Mouse (Mus musculus) limb, embryonic 11.5 days (tissue): ENCODE results near the gene Paxx. TPM values are rescaled to one million over a fixed set of nuclear protein-coding genes. Genes with fewer than 3 reads are reported as not detected.

Experiments
- ATAC-seq: fragments of 200-750 bp; cut with Nextera tagmentation; 2 replicates; pipeline ENCODE4 v1.8.0; 2017; ENCODE audit warnings: low read depth; ENCODE audit not compliant: insufficient number of reproducible peaks, low FRiP score, low TSS enrichment
- DNase-seq: peaks from one replicate; pipeline ENCODE4 v3.0.0-alpha.2; 2015; ENCODE audit warnings: low spot score
- H3K27ac ChIP-seq: fragments of 300-500 bp; sonication (generic); replicated peaks from 2 replicates; pipeline ENCODE4 v1.5.1; 2014; ENCODE audit warnings: low read depth, mild to moderate bottlenecking, low read length
- H3K27me3 ChIP-seq: fragments of 300-500 bp; sonication (generic); 2 replicates; pipeline ENCODE4 v1.6.1; 2014; ENCODE audit warnings: mild to moderate bottlenecking, low read length, mixed read lengths; ENCODE audit not compliant: control insufficient read depth, insufficient read depth
- H3K36me3 ChIP-seq: fragments of 300-500 bp; sonication (generic); 2 replicates; pipeline ENCODE4 v1.6.1; 2014; ENCODE audit warnings: mild to moderate bottlenecking, low read length, moderate library complexity, mixed read lengths; ENCODE audit not compliant: control insufficient read depth, insufficient read depth
- H3K4me1 ChIP-seq: fragments of 300-500 bp; sonication (generic); 2 replicates; pipeline ENCODE4 v1.6.1; 2014; ENCODE audit warnings: low read length, mixed read lengths; ENCODE audit not compliant: control insufficient read depth, insufficient read depth
- H3K4me2 ChIP-seq: fragments of 300-500 bp; sonication (generic); 2 replicates; pipeline ENCODE4 v1.6.1; 2014; ENCODE audit warnings: low read depth, mild to moderate bottlenecking, moderate library complexity; ENCODE audit not compliant: severe bottlenecking
- H3K4me3 ChIP-seq: fragments of 300-500 bp; sonication (generic); 2 replicates; pipeline ENCODE4 v1.5.1; 2014; ENCODE audit warnings: low read depth, low read length
- H3K9ac ChIP-seq: fragments of 300-500 bp; sonication (generic); 2 replicates; pipeline ENCODE4 v1.6.1; 2014; ENCODE audit warnings: mild to moderate bottlenecking, low read length
- H3K9me3 ChIP-seq: fragments of 300-500 bp; sonication (generic); 2 replicates; pipeline ENCODE4 v1.6.1; 2016; ENCODE audit warnings: low read length; ENCODE audit not compliant: control insufficient read depth
- WGBS: fragments of 180-500 bp; shearing (Covaris S2); extraction: QIAGEN DNeasy Blood & Tissue Kit; methylation state at CpG from one replicate; pipeline ENCODE4 v1.1.7; 2014; 5-methylcytosine and 5-hydroxymethylcytosine counted together
- polyA plus RNA-seq: library from polyadenylated mRNA; unstranded; fragments of >200 nt; fragmentation: Nextera tagmentation; extraction: Ambion mirVana; gene quantifications from 2 replicates; pipeline ENCODE4 v1.2.1, GENCODE M21; 2014

The Paxx gene
- polyA plus RNA-seq, 1 experiment from 2014 or later, result 18.1 TPM

- H3K27ac ChIP-seq, result no peak overlapping the region
- H3K36me3 ChIP-seq, result no peaks in the 10 kb centered on the region
- H3K9ac ChIP-seq, result no peak overlapping the region
- 79% methylated on average over 7 of the region's 7 CpGs for WGBS
- H3K4me3 ChIP-seq, result no peak overlapping the region
- no peaks in the 10 kb centered on the region for H3K4me1 ChIP-seq
- no peak overlapping the region for H3K4me2 ChIP-seq
- no peaks in the 10 kb centered on the region for H3K27me3 ChIP-seq
- no peaks in the 10 kb centered on the region for H3K9me3 ChIP-seq
- ATAC-seq, result no peak
- DNase-seq, result no peak
Measured at GRCm38 (mm10) chr2:25488671-25489068, 27.8 kb upstream of the Paxx start.

- 80% methylated on average over 6 of the region's 6 CpGs for WGBS
- no peaks in the 10 kb centered on the region for H3K27me3 ChIP-seq
Measured at GRCm38 (mm10) chr2:25487965-25488670, 27.2 kb upstream of the Paxx start.

GRCm38 (mm10) chr2:25484901-25485647 lies 24.2 kb upstream of the Paxx start:
- Histone ChIP-seq H3K4me3 (no peak overlapping the region), H3K9ac (no peak overlapping the region), H3K27ac (no peak overlapping the region), H3K4me2 (no peak overlapping the region), H3K36me3 (no peaks in the 10 kb centered on the region), H3K4me1 (no peaks in the 10 kb centered on the region), H3K9me3 (no peaks in the 10 kb centered on the region), H3K27me3 (no peaks in the 10 kb centered on the region)
- ATAC-seq (no peak), DNase-seq (no peak)
- 65% methylated on average over 11 of the region's 11 CpGs for WGBS

More at GRCm38 (mm10) chr2:25487965-25488670, 27.2 kb upstream of the Paxx start:
- Histone ChIP-seq H3K9me3 (no peaks in the 10 kb centered on the region), H3K9ac (no peak overlapping the region), H3K27ac (no peak overlapping the region), H3K4me3 (no peak overlapping the region), H3K36me3 (no peaks in the 10 kb centered on the region), H3K4me2 (no peak overlapping the region), H3K4me1 (no peaks in the 10 kb centered on the region)
- ATAC-seq, result no peak
- DNase-seq, result no peak

GRCm38 (mm10) chr2:25482969-25483368 lies 22.1 kb upstream of the Paxx start:
- Histone ChIP-seq H3K9ac (no peak overlapping the region), H3K27me3 (no peaks in the 10 kb centered on the region), H3K9me3 (no peaks in the 10 kb centered on the region), H3K27ac (no peak overlapping the region), H3K36me3 (no peaks in the 10 kb centered on the region), H3K4me2 (no peak overlapping the region), H3K4me1 (no peaks in the 10 kb centered on the region), H3K4me3 (no peak overlapping the region)
- no peak for ATAC-seq
- 29% methylated on average over 7 of the region's 7 CpGs for WGBS
- peak; percentile 58 for DNase-seq

- H3K4me3 ChIP-seq, result no peak overlapping the region
- no peaks in the 10 kb centered on the region for H3K36me3 ChIP-seq
- H3K4me2 ChIP-seq, result no peak overlapping the region
- no peak for DNase-seq
- H3K4me1 ChIP-seq, result no peaks in the 10 kb centered on the region
- no peak overlapping the region for H3K27ac ChIP-seq
- ATAC-seq, result no peak
- 87% methylated on average over 1 of the region's 1 CpGs for WGBS
- H3K9ac ChIP-seq, result no peak overlapping the region
- H3K27me3 ChIP-seq, result no peaks in the 10 kb centered on the region
- no peaks in the 10 kb centered on the region for H3K9me3 ChIP-seq
Measured at GRCm38 (mm10) chr2:25480541-25480940, 19.6 kb upstream of the Paxx start.

- no peak for DNase-seq
- Histone ChIP-seq H3K9ac (no peak overlapping the region), H3K4me1 (no peaks in the 10 kb centered on the region), H3K27me3 (no peaks in the 10 kb centered on the region), H3K4me3 (no peak overlapping the region), H3K9me3 (no peaks in the 10 kb centered on the region), H3K36me3 (no peaks in the 10 kb centered on the region), H3K4me2 (no peak overlapping the region), H3K27ac (no peak overlapping the region)
- ATAC-seq, result no peak
- 64% methylated on average over 10 of the region's 10 CpGs for whole genome bisulfite sequencing
Measured at GRCm38 (mm10) chr2:25479551-25480311, 18.8 kb upstream of the Paxx start.

GRCm38 (mm10) chr2:25477967-25478675 lies 17.2 kb upstream of the Paxx start:
- whole genome bisulfite sequencing, result 96% methylated on average over 3 of the region's 3 CpGs
- H3K9me3 ChIP-seq, result no peaks in the 10 kb centered on the region
- H3K9ac ChIP-seq, result no peak overlapping the region

GRCm38 (mm10) chr2:25477541-25477940 lies 16.6 kb upstream of the Paxx start:
- no peak overlapping the region for H3K9ac ChIP-seq

More at GRCm38 (mm10) chr2:25477967-25478675, 17.2 kb upstream of the Paxx start:
- Histone ChIP-seq H3K4me3 (no peak overlapping the region), H3K4me2 (no peak overlapping the region), H3K27me3 (no peaks in the 10 kb centered on the region), H3K36me3 (no peaks in the 10 kb centered on the region), H3K4me1 (no peaks in the 10 kb centered on the region), H3K27ac (no peak overlapping the region)
- DNase-seq (no peak), ATAC-seq (no peak)

More at GRCm38 (mm10) chr2:25477541-25477940, 16.6 kb upstream of the Paxx start:
- no peaks in the 10 kb centered on the region for H3K4me1 ChIP-seq
- no peaks in the 10 kb centered on the region for H3K27me3 ChIP-seq
- DNase-seq (no peak), ATAC-seq (no peak)
- no peaks in the 10 kb centered on the region for H3K36me3 ChIP-seq
- H3K4me3 ChIP-seq, result no peak overlapping the region
- no peak overlapping the region for H3K27ac ChIP-seq
- H3K9me3 ChIP-seq, result no peaks in the 10 kb centered on the region
- 86% methylated on average over 8 of the region's 8 CpGs for WGBS
- no peak overlapping the region for H3K4me2 ChIP-seq
